Mouse (Mus musculus): ENCODE measurements at regions not wholly inside any gene's neighbourhood (a gene's known extent, or its start where the extent isn't known, plus 50 kb on each side); places are given as distances from the start of the nearest gene placed in this dataset.

DNA sequence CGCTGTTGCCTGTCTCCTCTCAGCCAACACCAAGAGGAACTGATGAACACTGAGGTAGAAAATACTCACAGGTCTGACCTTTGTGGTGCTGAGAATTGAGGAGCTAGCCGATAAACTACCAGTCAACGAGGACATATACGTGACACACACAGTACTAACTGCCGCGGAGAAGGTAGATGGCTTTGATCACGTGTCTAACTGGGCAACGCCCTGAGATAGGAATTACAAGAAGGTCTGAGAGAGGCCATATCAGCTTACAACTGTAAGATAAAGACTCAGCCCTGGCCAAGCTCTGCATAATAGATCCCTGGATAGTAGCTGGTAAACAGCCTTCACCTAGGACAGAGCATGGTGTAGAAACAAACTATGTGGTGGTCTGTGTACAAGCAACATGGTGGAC, 418.1 kb downstream of the Lmo4 start:
- H3K36me3 ChIP-seq (ENCODE audit: control insufficient read depth, insufficient read depth, low read length, poor library complexity, severe bottlenecking): no peaks in the 10 kb centered on the region
- no peaks in the 10 kb centered on the region for H3K4me1 ChIP-seq (ENCODE audit: control insufficient read depth, insufficient read depth, low read length)
- H3K27ac ChIP-seq (ENCODE audit: insufficient read depth, low read length): no peak overlapping the region
- H3K9me3 ChIP-seq (replicated peaks; ENCODE audit: control insufficient read depth, insufficient read depth, low read length, poor library complexity, severe bottlenecking): no peaks in the 10 kb centered on the region
- no peak for TF ChIP-seq EP300 (IDR thresholded peaks at IDR 0.05; ENCODE audit: insufficient read depth, low read depth, low read length)
- no peaks in the 10 kb centered on the region for H3K27me3 ChIP-seq (ENCODE audit: control insufficient read depth, insufficient read depth, low read length, poor library complexity, severe bottlenecking)
- H3K4me3 ChIP-seq (ENCODE audit: low read depth, low read length): no peak overlapping the region
- no peak overlapping the region for H3K9ac ChIP-seq (ENCODE audit: low read depth, poor library complexity, severe bottlenecking)

DNA sequence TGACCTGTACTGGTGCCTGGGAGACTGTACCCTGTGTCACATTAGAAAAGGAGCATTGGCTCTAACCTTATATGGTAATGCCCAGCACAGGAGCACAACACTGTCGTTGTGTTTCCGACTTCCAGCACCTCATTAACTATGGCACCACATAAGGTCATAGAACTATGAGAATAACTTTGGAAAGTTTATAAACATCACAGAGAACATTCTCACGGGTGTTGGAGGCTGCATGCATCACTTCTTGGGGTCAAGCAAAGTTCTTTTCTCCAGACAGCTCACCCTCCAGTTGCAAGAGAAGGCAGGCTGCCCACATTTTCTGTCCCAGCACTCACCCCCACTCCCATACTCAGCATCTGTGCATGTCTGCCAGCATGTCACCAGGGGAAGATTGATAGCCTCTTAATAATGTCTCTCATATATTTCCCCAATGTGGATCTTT, 420.6 kb downstream of the Lmo4 start:
- TF ChIP-seq CTCF (IDR thresholded peaks at IDR 0.05; ENCODE audit: low read depth, low read length) (no peak), EP300 (IDR thresholded peaks at IDR 0.05; ENCODE audit: insufficient read depth, low read depth, low read length) (no peak), POLR2A (IDR thresholded peaks at IDR 0.05; ENCODE audit: insufficient read depth, low read length) (no peak)
- Histone ChIP-seq H3K27me3 (ENCODE audit: control insufficient read depth, insufficient read depth, low read length, poor library complexity, severe bottlenecking) (no peaks in the 10 kb centered on the region), H3K9me3 (replicated peaks; ENCODE audit: control insufficient read depth, insufficient read depth, low read length, poor library complexity, severe bottlenecking) (no peaks in the 10 kb centered on the region), H3K9ac (ENCODE audit: low read depth, poor library complexity, severe bottlenecking) (no peak overlapping the region), H3K4me3 (ENCODE audit: low read depth, low read length) (no peak overlapping the region), H3K4me1 (ENCODE audit: control insufficient read depth, insufficient read depth, low read length) (no peaks in the 10 kb centered on the region), H3K36me3 (ENCODE audit: control insufficient read depth, insufficient read depth, low read length, poor library complexity, severe bottlenecking) (no peaks in the 10 kb centered on the region), H3K27ac (ENCODE audit: insufficient read depth, low read length) (no peak overlapping the region)

DNA sequence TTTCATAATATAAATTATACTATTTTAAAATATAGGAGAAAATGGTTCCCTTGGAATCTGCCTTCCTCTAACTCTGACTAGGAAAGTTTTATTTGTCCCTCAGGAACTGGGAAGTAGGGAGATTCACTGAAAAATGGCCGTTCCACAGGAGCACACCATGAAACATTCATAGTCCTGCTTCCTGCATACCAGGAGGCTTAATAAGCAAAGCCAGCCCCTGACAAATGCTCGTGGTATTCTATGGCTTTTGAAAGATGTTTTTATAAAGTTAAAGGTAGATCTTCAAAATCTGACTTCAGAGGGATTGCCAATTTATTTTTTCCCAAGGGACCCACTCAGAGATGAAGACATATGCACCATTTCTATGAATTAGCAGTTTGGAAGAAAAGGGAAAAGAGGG, 426.9 kb downstream of the Lmo4 start:
- Histone ChIP-seq H3K9me3 (replicated peaks; ENCODE audit: control insufficient read depth, insufficient read depth, low read length, poor library complexity, severe bottlenecking) (no peaks in the 10 kb centered on the region), H3K27ac (ENCODE audit: insufficient read depth, low read length) (no peak overlapping the region), H3K27me3 (ENCODE audit: control insufficient read depth, insufficient read depth, low read length, poor library complexity, severe bottlenecking) (no peaks in the 10 kb centered on the region), H3K4me1 (ENCODE audit: control insufficient read depth, insufficient read depth, low read length) (no peaks in the 10 kb centered on the region), H3K36me3 (ENCODE audit: control insufficient read depth, insufficient read depth, low read length, poor library complexity, severe bottlenecking) (no peaks in the 10 kb centered on the region), H3K9ac (ENCODE audit: low read depth, poor library complexity, severe bottlenecking) (no peak overlapping the region), H3K4me3 (ENCODE audit: low read depth, low read length) (no peak overlapping the region)
- TF ChIP-seq CTCF (IDR thresholded peaks at IDR 0.05; ENCODE audit: low read depth, low read length) (no peak), EP300 (IDR thresholded peaks at IDR 0.05; ENCODE audit: insufficient read depth, low read depth, low read length) (no peak), POLR2A (IDR thresholded peaks at IDR 0.05; ENCODE audit: insufficient read depth, low read length) (no peak)

DNA sequence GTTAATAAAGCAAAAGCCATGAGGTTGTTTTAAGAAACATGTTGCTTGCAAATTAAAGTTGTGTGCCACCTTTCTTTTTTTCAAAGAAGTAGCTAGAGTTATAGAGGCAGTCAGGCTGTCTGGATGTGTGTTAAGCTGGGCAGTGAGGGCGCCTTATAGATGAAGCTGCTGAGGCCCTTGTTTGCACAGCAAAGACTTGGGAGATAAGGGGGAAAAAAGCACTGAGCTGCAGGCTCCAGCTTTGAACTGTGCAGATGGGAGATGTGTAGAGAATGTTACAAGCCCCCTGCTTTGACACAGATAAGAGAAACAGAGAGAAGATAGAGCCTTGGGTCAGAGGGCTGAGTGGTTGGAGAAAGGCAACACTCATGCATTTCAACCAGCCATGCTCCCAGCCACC, 445.7 kb downstream of the Lmo4 start:
- no peaks in the 10 kb centered on the region for H3K4me1 ChIP-seq (ENCODE audit: control insufficient read depth, insufficient read depth, low read length)
- H3K36me3 ChIP-seq (ENCODE audit: control insufficient read depth, insufficient read depth, low read length, poor library complexity, severe bottlenecking): no peaks in the 10 kb centered on the region
- no peaks in the 10 kb centered on the region for H3K27me3 ChIP-seq (ENCODE audit: control insufficient read depth, insufficient read depth, low read length, poor library complexity, severe bottlenecking)
- no peaks in the 10 kb centered on the region for H3K9me3 ChIP-seq (replicated peaks; ENCODE audit: control insufficient read depth, insufficient read depth, low read length, poor library complexity, severe bottlenecking)
- no peak for TF ChIP-seq EP300 (IDR thresholded peaks at IDR 0.05; ENCODE audit: insufficient read depth, low read depth, low read length)
- no peak for TF ChIP-seq POLR2A (IDR thresholded peaks at IDR 0.05; ENCODE audit: insufficient read depth, low read length)
- no peak for TF ChIP-seq CTCF (IDR thresholded peaks at IDR 0.05; ENCODE audit: low read depth, low read length)
- no peak overlapping the region for H3K27ac ChIP-seq (ENCODE audit: insufficient read depth, low read length)
- H3K9ac ChIP-seq (ENCODE audit: low read depth, poor library complexity, severe bottlenecking): no peak overlapping the region
- no peak overlapping the region for H3K4me3 ChIP-seq (ENCODE audit: low read depth, low read length)

DNA sequence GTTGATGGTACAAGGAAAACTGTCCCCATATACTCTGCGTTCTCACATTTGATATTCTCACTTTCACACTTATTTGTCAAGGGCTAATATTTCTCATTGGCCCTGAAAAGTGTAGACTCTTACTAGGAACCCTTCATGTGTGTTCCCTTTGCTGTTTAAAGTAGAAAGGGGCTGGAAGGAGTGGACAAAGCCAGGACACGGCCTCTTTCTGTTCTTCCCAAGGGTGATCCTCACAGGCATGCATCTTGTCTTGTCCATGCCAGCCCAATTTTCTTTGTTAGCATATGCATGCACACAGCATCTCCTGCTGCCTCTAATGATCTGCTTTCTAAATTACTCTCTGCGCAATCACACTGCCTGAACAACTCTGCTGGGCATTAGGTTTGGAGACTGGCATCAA, 451.8 kb downstream of the Lmo4 start:
- Histone ChIP-seq H3K27me3 (ENCODE audit: control insufficient read depth, insufficient read depth, low read length, poor library complexity, severe bottlenecking) (no peaks in the 10 kb centered on the region), H3K4me1 (ENCODE audit: control insufficient read depth, insufficient read depth, low read length) (no peaks in the 10 kb centered on the region), H3K4me3 (ENCODE audit: low read depth, low read length) (no peak overlapping the region), H3K9ac (ENCODE audit: low read depth, poor library complexity, severe bottlenecking) (no peak overlapping the region), H3K27ac (ENCODE audit: insufficient read depth, low read length) (no peak overlapping the region), H3K36me3 (ENCODE audit: control insufficient read depth, insufficient read depth, low read length, poor library complexity, severe bottlenecking) (no peaks in the 10 kb centered on the region), H3K9me3 (replicated peaks; ENCODE audit: control insufficient read depth, insufficient read depth, low read length, poor library complexity, severe bottlenecking) (no peaks in the 10 kb centered on the region)
- TF ChIP-seq CTCF (IDR thresholded peaks at IDR 0.05; ENCODE audit: low read depth, low read length) (no peak), POLR2A (IDR thresholded peaks at IDR 0.05; ENCODE audit: insufficient read depth, low read length) (no peak), EP300 (IDR thresholded peaks at IDR 0.05; ENCODE audit: insufficient read depth, low read depth, low read length) (no peak)

DNA sequence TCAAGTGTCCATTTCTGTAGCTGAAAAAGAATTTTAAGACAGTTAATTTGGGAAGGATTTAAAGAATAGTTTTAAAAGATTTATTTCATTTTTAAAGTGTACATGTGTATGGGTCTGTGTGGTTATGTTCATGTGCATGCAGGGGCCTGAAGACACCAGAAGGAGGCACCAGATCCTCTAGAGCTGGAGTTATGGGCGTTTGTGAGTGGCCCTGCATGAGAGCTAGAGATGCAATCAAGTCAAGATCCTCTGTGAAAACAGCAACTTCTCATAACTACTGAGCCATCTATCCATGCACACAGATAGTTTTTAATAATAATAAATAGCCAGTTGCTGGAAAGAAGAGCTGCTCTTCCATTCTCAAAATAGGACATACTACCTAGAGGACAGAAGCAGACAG, 452.4 kb downstream of the Lmo4 start:
- Histone ChIP-seq H3K27me3 (ENCODE audit: control insufficient read depth, insufficient read depth, low read length, poor library complexity, severe bottlenecking) (no peaks in the 10 kb centered on the region), H3K9ac (ENCODE audit: low read depth, poor library complexity, severe bottlenecking) (no peak overlapping the region), H3K4me1 (ENCODE audit: control insufficient read depth, insufficient read depth, low read length) (no peaks in the 10 kb centered on the region), H3K27ac (ENCODE audit: insufficient read depth, low read length) (no peak overlapping the region), H3K36me3 (ENCODE audit: control insufficient read depth, insufficient read depth, low read length, poor library complexity, severe bottlenecking) (no peaks in the 10 kb centered on the region), H3K4me3 (ENCODE audit: low read depth, low read length) (no peak overlapping the region), H3K9me3 (replicated peaks; ENCODE audit: control insufficient read depth, insufficient read depth, low read length, poor library complexity, severe bottlenecking) (no peaks in the 10 kb centered on the region)
- TF ChIP-seq POLR2A (IDR thresholded peaks at IDR 0.05; ENCODE audit: insufficient read depth, low read length) (no peak), EP300 (IDR thresholded peaks at IDR 0.05; ENCODE audit: insufficient read depth, low read depth, low read length) (no peak), CTCF (IDR thresholded peaks at IDR 0.05; ENCODE audit: low read depth, low read length) (no peak)
